Mouse (Mus musculus): Measurements from ENCODE around the gene Bglap. TPM values are rescaled to one million over a fixed set of nuclear protein-coding genes. Genes with fewer than 3 reads are reported as not detected.
"Not testable (repeated sequence)": the region's sequence is repeated elsewhere in the genome, so short reads cannot be mapped to it uniquely, and the experiment has no call there.

Bglap gene
- polyA plus RNA-seq, 1 experiment from 2014 or later, result not detected

GRCm38 (mm10) chr3:88403522-88404230, 19.4 kb upstream of the Bglap start:
- Histone ChIP-seq H3K4me2 (ENCODE audit: low read length) (no peak overlapping the region), H3K9ac (ENCODE audit: low read length) (no peak overlapping the region), H3K36me3 (ENCODE audit: control insufficient read depth, insufficient read depth, low read length) (0 out of 2 replicates have a peak, but pooled peaks cover 6% of the 10 kb centered on the region), H3K4me3 (ENCODE audit: low read depth, low read length) (no peak overlapping the region), H3K9me3 (replicated peaks; ENCODE audit: control insufficient read depth, low read length) (no peaks in the 10 kb centered on the region), H3K27me3 (replicated peaks; ENCODE audit: control insufficient read depth, insufficient read depth, low read length) (no peaks in the 10 kb centered on the region), H3K27ac (ENCODE audit: low read depth, low read length) (no peak overlapping the region), H3K4me1 (ENCODE audit: control insufficient read depth, insufficient read depth, low read length) (no peaks in the 10 kb centered on the region)
- ATAC-seq (no peak), DNase-seq (ENCODE audit: low spot score) (no peak)
- WGBS, result 95% methylated on average over 10 of the region's 10 CpGs

- Histone ChIP-seq H3K4me2 (ENCODE audit: low read length) (no peak overlapping the region), H3K36me3 (ENCODE audit: control insufficient read depth, insufficient read depth, low read length) (peaks cover 3% of the 10 kb centered on the region; the same call in 1 of the 2 replicates), H3K27ac (ENCODE audit: low read depth, low read length) (no peak overlapping the region), H3K9me3 (replicated peaks; ENCODE audit: control insufficient read depth, low read length) (no peaks in the 10 kb centered on the region), H3K27me3 (replicated peaks; ENCODE audit: control insufficient read depth, insufficient read depth, low read length) (no peaks in the 10 kb centered on the region), H3K4me1 (ENCODE audit: control insufficient read depth, insufficient read depth, low read length) (no peaks in the 10 kb centered on the region), H3K9ac (ENCODE audit: low read length) (no peak overlapping the region), H3K4me3 (ENCODE audit: low read depth, low read length) (no peak overlapping the region)
- ATAC-seq (no peak), DNase-seq (ENCODE audit: low spot score) (no peak)
- 89% methylated on average over 2 of the region's 2 CpGs for WGBS
Measured at GRCm38 (mm10) chr3:88398666-88399065, 14.4 kb upstream of the Bglap start.

- Histone ChIP-seq H3K27me3 (replicated peaks; ENCODE audit: control insufficient read depth, insufficient read depth, low read length) (no peaks in the 10 kb centered on the region), H3K4me2 (ENCODE audit: low read length) (no peak overlapping the region), H3K36me3 (ENCODE audit: control insufficient read depth, insufficient read depth, low read length) (no peaks in the 10 kb centered on the region; the same call in 1 of the 2 replicates), H3K4me1 (ENCODE audit: control insufficient read depth, insufficient read depth, low read length) (no peaks in the 10 kb centered on the region), H3K4me3 (ENCODE audit: low read depth, low read length) (no peak overlapping the region), H3K9me3 (replicated peaks; ENCODE audit: control insufficient read depth, low read length) (no peaks in the 10 kb centered on the region), H3K27ac (ENCODE audit: low read depth, low read length) (no peak overlapping the region), H3K9ac (ENCODE audit: low read length) (no peak overlapping the region)
- 95% methylated on average over 8 of the region's 8 CpGs for WGBS
- ATAC-seq (no peak), DNase-seq (ENCODE audit: low spot score) (no peak)
Measured at GRCm38 (mm10) chr3:88395742-88396141, 11.5 kb upstream of the Bglap start.

- Histone ChIP-seq H3K9ac (ENCODE audit: low read length) (no peak overlapping the region), H3K27ac (ENCODE audit: low read depth, low read length) (no peak overlapping the region), H3K27me3 (replicated peaks; ENCODE audit: control insufficient read depth, insufficient read depth, low read length) (no peaks in the 10 kb centered on the region), H3K9me3 (replicated peaks; ENCODE audit: control insufficient read depth, low read length) (no peaks in the 10 kb centered on the region), H3K4me2 (ENCODE audit: low read length) (no peak overlapping the region), H3K36me3 (ENCODE audit: control insufficient read depth, insufficient read depth, low read length) (no peaks in the 10 kb centered on the region; the same call in 1 of the 2 replicates), H3K4me3 (ENCODE audit: low read depth, low read length) (no peak overlapping the region), H3K4me1 (ENCODE audit: control insufficient read depth, insufficient read depth, low read length) (no peaks in the 10 kb centered on the region)
- WGBS, result 94% methylated on average over 6 of the region's 6 CpGs
- no peak for DNase-seq (ENCODE audit: low spot score)
- no peak for ATAC-seq
Measured at GRCm38 (mm10) chr3:88395288-88395687, 11.0 kb upstream of the Bglap start.

GRCm38 (mm10) chr3:88393776-88394375, 9.6 kb upstream of the Bglap start:
- Histone ChIP-seq H3K4me1 (ENCODE audit: control insufficient read depth, insufficient read depth, low read length) (no peaks in the 10 kb centered on the region), H3K9me3 (replicated peaks; ENCODE audit: control insufficient read depth, low read length) (no peaks in the 10 kb centered on the region), H3K27ac (ENCODE audit: low read depth, low read length) (no peak overlapping the region), H3K4me3 (ENCODE audit: low read depth, low read length) (no peak overlapping the region), H3K9ac (ENCODE audit: low read length) (no peak overlapping the region), H3K4me2 (ENCODE audit: low read length) (no peak overlapping the region), H3K27me3 (replicated peaks; ENCODE audit: control insufficient read depth, insufficient read depth, low read length) (no peaks in the 10 kb centered on the region), H3K36me3 (ENCODE audit: control insufficient read depth, insufficient read depth, low read length) (no peaks in the 10 kb centered on the region; the same call in 1 of the 2 replicates)
- 93% methylated on average over 9 of the region's 9 CpGs for WGBS
- ATAC-seq (no peak), DNase-seq (ENCODE audit: low spot score) (no peak)

GRCm38 (mm10) chr3:88382383-88382782, 1.9 kb downstream of the Bglap start:
- not testable (repeated sequence) for H3K36me3 ChIP-seq (ENCODE audit: control insufficient read depth, insufficient read depth, low read length); DNase-seq (ENCODE audit: low spot score); H3K9ac ChIP-seq (ENCODE audit: low read length); H3K9me3 ChIP-seq (replicated peaks; ENCODE audit: control insufficient read depth, low read length); H3K27me3 ChIP-seq (replicated peaks; ENCODE audit: control insufficient read depth, insufficient read depth, low read length); H3K27ac ChIP-seq (ENCODE audit: low read depth, low read length); H3K4me3 ChIP-seq (ENCODE audit: low read depth, low read length); H3K4me1 ChIP-seq (ENCODE audit: control insufficient read depth, insufficient read depth, low read length)
- peak overlapping the region; percentile 45; the same call in 1 of the 2 replicates for H3K4me2 ChIP-seq (ENCODE audit: low read length)
- WGBS, result 38% methylated on average over 1 of the region's 7 CpGs
- ATAC-seq, result peak; percentile 40

GRCm38 (mm10) chr3:88381389-88382315, 2.6 kb downstream of the Bglap start:
- WGBS, result 6% methylated on average over 20 of the region's 22 CpGs
- not testable (repeated sequence) for H3K27me3 ChIP-seq (replicated peaks; ENCODE audit: control insufficient read depth, insufficient read depth, low read length); H3K9me3 ChIP-seq (replicated peaks; ENCODE audit: control insufficient read depth, low read length); H3K4me3 ChIP-seq (ENCODE audit: low read depth, low read length); H3K36me3 ChIP-seq (ENCODE audit: control insufficient read depth, insufficient read depth, low read length); H3K4me1 ChIP-seq (ENCODE audit: control insufficient read depth, insufficient read depth, low read length)
- H3K9ac ChIP-seq (ENCODE audit: low read length), result 0 out of 2 replicates have a peak overlapping the region, but pooled peaks have one; percentile 29
- ATAC-seq (peak; percentile 93), DNase-seq (ENCODE audit: low spot score) (peak; percentile 80)
- peak overlapping the region; percentile 45 for H3K4me2 ChIP-seq (ENCODE audit: low read length)
- H3K27ac ChIP-seq (ENCODE audit: low read depth, low read length), result peak overlapping the region; percentile 66

GRCm38 (mm10) chr3:88378599-88378998, 5.7 kb downstream of the Bglap start, which contains the start of gene Bglap2:
Bglap2 (minus strand) TSS chr3:88378699.
- 67% methylated on average over 4 of the region's 5 CpGs for WGBS

More at GRCm38 (mm10) chr3:88378599-88378998, 5.7 kb downstream of the Bglap start, which contains the start of gene Bglap2:
- not testable (repeated sequence) for H3K27ac ChIP-seq (ENCODE audit: low read depth, low read length); H3K4me1 ChIP-seq (ENCODE audit: control insufficient read depth, insufficient read depth, low read length); ATAC-seq; H3K4me2 ChIP-seq (ENCODE audit: low read length); H3K4me3 ChIP-seq (ENCODE audit: low read depth, low read length); DNase-seq (ENCODE audit: low spot score); H3K27me3 ChIP-seq (replicated peaks; ENCODE audit: control insufficient read depth, insufficient read depth, low read length); H3K9ac ChIP-seq (ENCODE audit: low read length); H3K9me3 ChIP-seq (replicated peaks; ENCODE audit: control insufficient read depth, low read length); H3K36me3 ChIP-seq (ENCODE audit: control insufficient read depth, insufficient read depth, low read length)

Measured in forebrain, embryonic 14.5 days (tissue).